Mouse (Mus musculus): ENCODE measurements around the gene Wdr35.

DNA sequence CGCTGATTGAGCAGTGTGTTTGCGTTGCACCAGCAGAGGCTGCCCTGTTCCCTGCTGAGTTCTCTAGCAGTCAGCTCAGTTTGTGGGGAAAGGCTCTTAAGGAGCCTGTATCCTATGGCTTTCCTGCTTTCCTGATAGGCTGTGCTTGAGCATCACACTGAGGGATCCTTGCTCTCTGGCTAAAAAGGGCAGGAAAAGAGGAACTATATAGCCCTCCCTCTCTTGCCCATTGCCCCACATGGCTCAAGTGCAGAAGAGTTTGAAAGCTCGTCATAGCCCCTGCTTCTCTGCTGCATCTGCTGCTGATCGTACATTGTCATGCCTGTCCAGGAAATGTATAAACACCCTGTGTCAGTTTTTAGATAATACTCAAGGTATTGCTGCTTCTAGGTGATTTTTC, 33.5 kb downstream of the Wdr35 start:
- TF ChIP-seq POLR2A (IDR thresholded peaks at IDR 0.05; ENCODE audit: low read depth, low read length) (no peak), CTCF (IDR thresholded peaks at IDR 0.05; ENCODE audit: extremely low read depth, insufficient read length, insufficient replicate concordance, low read depth, low read length) (no peak)
